Mouse (Mus musculus) gonadal fat pad, adult 2 months (tissue): ENCODE data around the gene Cenpb. TPM values are rescaled to one million over a fixed set of nuclear protein-coding genes. Genes with fewer than 3 reads are reported as not detected.
"Not testable (repeated sequence)": the region's sequence is repeated elsewhere in the genome, so short reads cannot be mapped to it uniquely, and the experiment has no call there.

Experiments
- DNase-seq: peaks from one replicate; pipeline ENCODE4 v3.0.0-alpha.2; 2012; ENCODE audit warnings: low read depth
- polyA plus RNA-seq: library from polyadenylated mRNA; depleted of rRNA; stranded (reverse); fragments of >200 nt; gene quantifications from 2 replicates; pipeline ENCODE4 v1.2.3, GENCODE M21; 2012; rRNA removed

Cenpb gene
- 68.6 and 75.4 TPM in 2 replicates for polyA plus RNA-seq

- no peak for DNase-seq
Observed at GRCm38 (mm10) chr2:131179990-131180587, at the start of gene Cenpb. TSS of gene Cenpb (minus strand) at chr2:131180067.

DNA sequence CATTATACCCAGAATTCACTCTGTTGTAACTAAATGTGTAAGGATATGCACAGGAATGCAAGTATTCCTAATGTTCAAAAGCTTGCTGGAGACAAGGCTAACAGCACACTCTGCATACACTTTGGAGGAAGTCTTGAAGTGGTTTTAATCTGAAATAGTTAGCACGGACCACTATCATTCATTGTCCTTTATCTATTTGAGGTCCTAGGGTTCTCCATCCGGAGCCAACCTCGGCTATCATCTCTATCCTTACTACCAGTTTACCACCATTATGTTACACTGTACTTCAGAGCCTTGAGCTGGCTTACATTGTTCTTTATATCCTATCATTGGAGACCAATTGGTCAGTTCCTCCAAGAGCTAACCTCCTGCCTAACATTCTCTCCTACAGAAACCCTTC, 47.4 kb upstream of the Cenpb start:
- no peak for DNase-seq

DNA sequence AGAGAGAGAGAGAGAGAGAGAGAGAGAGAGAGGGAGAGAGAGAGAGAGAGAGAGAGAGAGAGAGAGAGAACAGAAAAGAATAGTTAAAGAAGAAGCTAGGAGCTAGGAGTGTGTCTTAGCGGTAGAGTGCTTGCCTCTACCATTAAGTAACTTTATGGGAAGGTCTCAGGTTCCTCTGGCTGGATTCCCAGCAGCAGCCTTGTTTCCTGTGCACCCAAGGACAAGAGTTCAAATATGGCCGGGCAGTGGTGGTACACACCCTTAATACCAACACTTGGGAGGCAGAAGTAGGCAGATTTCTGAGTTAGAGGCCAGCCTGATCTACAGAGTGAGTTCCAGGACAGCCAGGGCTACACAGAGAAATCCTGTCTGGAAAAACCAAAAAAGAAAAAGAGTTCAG, 46.8 kb upstream of the Cenpb start:
- not testable (repeated sequence) for DNase-seq

DNA sequence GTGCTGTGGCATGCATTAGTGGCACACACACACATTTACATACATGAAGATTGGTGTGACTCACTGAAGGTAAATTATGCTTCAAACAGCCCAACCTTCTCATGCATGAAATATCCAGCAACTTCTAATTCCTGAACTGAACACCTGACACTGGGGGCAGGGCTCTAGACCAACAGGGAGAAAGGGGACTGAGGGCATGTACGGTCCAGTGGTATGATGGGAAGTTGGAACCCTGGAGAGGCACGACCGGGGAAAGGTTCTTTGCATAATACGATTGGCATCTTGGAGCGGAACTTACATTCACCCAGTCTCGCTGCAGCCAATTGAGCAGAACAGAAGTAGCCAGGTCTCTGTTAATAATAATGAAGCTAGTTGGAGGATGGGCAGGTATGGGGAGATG, 45.3 kb upstream of the Cenpb start:
- DNase-seq: no peak

- DNase-seq: no peak
Observed at GRCm38 (mm10) chr2:131223569-131223968, 43.7 kb upstream of the Cenpb start.

GRCm38 (mm10) chr2:131222562-131222961, 42.7 kb upstream of the Cenpb start:
- DNase-seq: no peak

- no peak for DNase-seq
Observed at GRCm38 (mm10) chr2:131221853-131222515, 42.1 kb upstream of the Cenpb start.

- no peak for DNase-seq
Observed at GRCm38 (mm10) chr2:131220030-131220429, 40.2 kb upstream of the Cenpb start.

GRCm38 (mm10) chr2:131215941-131216858, 36.3 kb upstream of the Cenpb start:
- no peak for DNase-seq

- no peak for DNase-seq
Observed at GRCm38 (mm10) chr2:131213773-131214172, 33.9 kb upstream of the Cenpb start.

GRCm38 (mm10) chr2:131211026-131211615, 31.3 kb upstream of the Cenpb start:
- no peak for DNase-seq

DNA sequence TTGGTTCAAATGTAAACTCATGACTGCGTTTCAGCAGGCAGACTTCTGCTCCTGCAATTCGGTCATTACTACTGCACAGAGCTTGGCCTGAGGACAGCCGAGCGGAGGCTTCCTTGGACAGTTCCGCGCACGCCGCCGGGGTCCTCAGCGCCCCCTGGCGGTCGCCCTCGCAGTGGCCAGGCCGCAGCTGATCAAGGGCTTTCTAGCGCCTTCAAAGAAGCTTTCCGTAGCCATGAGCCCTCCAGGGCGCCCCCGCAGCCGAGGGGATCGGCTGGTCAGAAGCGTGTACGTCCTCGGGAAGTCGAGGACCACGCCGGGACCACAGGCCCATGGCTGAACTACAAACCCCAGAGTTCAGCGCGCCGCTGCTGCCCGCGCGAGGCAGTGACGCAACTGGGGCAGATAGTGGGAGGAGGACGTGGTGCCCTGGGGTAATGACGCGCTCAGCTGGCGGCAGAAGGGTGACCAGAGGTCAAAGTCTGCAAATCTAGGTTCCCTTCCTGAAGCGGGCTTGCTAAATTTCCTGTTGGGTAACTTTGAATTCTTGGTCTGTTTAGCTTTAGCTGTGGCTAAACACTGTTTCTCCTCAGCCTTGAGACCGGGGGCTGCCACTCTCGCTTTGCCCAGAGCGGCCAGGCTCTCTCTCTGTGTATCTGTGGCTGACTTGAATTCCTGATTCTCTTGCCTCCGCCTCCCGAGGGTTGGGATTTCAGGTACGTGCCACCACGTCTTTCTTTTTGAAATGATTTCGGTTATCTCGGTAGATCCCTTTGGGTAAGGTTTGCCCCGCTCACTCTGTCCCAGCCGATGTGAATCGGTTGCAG, 30.3 kb upstream of the Cenpb start:
- DNase-seq: no peak

DNA sequence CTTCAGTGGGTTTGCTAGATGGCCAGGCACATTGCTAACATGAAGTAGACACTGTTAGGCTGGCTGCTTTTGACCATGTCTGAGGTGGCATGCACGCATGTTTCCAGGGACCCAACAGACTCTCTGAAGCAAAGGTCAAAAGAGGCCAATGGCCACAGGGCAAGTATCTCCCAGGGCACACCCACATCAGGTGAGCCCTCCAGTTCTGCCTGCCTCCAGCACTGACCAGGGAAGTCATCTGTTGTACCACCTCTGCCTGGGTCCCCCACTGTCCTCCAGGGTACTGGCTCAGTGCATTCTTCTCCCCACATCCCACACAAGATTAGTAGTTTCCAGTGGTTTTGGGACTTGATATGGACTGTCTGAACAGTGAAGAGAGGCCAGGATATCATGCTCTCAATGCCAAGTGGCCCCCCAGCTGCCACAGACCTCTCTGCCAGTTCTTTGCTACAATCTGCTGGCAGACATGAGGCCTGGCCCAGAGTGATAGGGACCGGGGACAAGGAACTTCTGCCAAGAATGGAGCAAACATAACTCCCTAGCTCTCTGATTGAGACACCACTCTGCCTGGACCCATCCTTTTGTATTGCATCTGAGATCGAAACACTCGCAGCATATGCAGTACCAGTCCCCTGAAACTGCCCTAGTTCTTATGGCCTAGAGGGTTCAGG, 29.4 kb upstream of the Cenpb start:
- no peak for DNase-seq

DNA sequence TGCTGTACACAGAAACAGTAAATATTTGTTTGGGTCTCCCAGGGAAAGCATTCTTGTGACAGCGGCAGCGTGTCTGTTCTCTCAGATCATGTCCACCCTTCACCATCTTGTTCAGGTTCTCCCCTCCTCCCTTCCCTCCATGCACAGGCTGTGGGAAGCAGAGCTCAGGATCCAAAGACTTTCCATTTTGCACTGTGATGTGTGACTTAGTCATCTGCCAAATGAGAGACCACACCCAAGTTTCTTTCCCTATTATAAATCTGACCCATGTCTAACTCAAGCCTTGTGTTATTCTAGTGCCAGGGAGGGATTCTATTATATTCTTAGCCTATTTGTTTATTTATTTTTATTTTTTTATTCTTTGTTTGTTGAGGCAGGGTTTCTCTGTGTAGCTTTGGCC, 28.5 kb upstream of the Cenpb start:
- no peak for DNase-seq

- no peak for DNase-seq
Observed at GRCm38 (mm10) chr2:131206778-131207177, 26.9 kb upstream of the Cenpb start, which contains the start of gene Ap5s1. TSS of gene Ap5s1 (plus strand) at chr2:131207078.

GRCm38 (mm10) chr2:131205521-131206182, 25.8 kb upstream of the Cenpb start:
- no peak for DNase-seq

GRCm38 (mm10) chr2:131204410-131204981, 24.6 kb upstream of the Cenpb start:
- no peak for DNase-seq

GRCm38 (mm10) chr2:131203816-131204409, 24.0 kb upstream of the Cenpb start:
- no peak for DNase-seq

DNA sequence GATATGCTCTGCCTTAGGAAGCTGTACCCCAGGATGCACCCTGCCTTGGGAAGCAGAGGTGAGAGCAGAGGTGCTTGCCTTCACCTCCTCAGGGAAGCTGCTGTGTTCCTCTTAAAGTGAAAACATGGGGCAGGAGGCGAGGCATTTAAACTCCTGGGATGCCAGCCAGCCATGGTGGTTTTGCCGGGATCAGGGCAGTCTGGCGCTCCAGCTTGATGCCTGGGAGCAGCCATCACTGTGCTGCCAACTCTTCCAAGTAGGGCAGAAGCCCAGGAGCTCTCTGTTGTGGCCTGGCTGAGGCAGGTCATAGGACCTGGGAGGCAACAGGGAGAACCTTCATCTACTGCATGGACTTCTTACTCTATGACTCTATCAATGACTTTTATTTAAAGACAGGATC, 21.4 kb upstream of the Cenpb start:
- no peak for DNase-seq
